Mouse (Mus musculus) erythroid progenitor cell, adult 5-6 weeks (primary cell): Measurements from ENCODE around the gene Nrgn. TPM values are rescaled to one million over a fixed set of nuclear protein-coding genes. Genes with fewer than 3 reads are reported as not detected.

Source experiments
- ATAC-seq: replicated peaks from 2 replicates; pipeline ENCODE4 v1.8.0; 2016; ENCODE audit warnings: moderate number of reproducible peaks, mild to moderate bottlenecking, moderate TSS enrichment, inconsistent platforms; ENCODE audit not compliant: poor library complexity, low FRiP score, severe bottlenecking
- total RNA-seq, 2 experiments: library from RNA; stranded (forward) in 1 of 2; stranded (reverse) in 1 of 2; fragments of 150-400 nt in 1 of 2; fragments of 186-747, 209-891 nt in 1 of 2; gene quantifications; 2 replicates each; pipeline versions ENCODE4 v1.2.3 to v1.2.4; 2015 to 2017; ENCODE audit warnings: low replicate concordance in 2 of 2

Gene Nrgn
- total RNA-seq, 2 experiments from 2014 or later: 3.8 TPM; not detected in 1

GRCm38 (mm10) chr9:37530888-37531705 is 21.6 kb downstream of the Nrgn start:
- no peak for ATAC-seq

GRCm38 (mm10) chr9:37530031-37530887 is 22.4 kb downstream of the Nrgn start:
- ATAC-seq: no peak

GRCm38 (mm10) chr9:37528225-37528970 is 24.3 kb downstream of the Nrgn start:
- ATAC-seq: no peak

- no peak; the same call in 1 of the 2 replicates for ATAC-seq
These were observed 25.1 kb downstream of the Nrgn start, which contains the start of gene Esam for GRCm38 (mm10) chr9:37527396-37528224. Gene Esam (plus strand): TSS chr9:37528078.

GRCm38 (mm10) chr9:37526443-37527395 is 26.0 kb downstream of the Nrgn start:
- ATAC-seq: no peak

GRCm38 (mm10) chr9:37525461-37525860 is 27.2 kb downstream of the Nrgn start:
- no peak for ATAC-seq

GRCm38 (mm10) chr9:37519995-37520394 is 32.7 kb downstream of the Nrgn start:
- no peak for ATAC-seq

GRCm38 (mm10) chr9:37518991-37519390 is 33.7 kb downstream of the Nrgn start:
- no peak for ATAC-seq

GRCm38 (mm10) chr9:37517467-37517866 is 35.2 kb downstream of the Nrgn start:
- ATAC-seq: no peak

- ATAC-seq: no peak
These were observed 38.2 kb downstream of the Nrgn start for GRCm38 (mm10) chr9:37514456-37514855.

- no peak for ATAC-seq
These were observed 40.6 kb downstream of the Nrgn start for GRCm38 (mm10) chr9:37512097-37512496.

GRCm38 (mm10) chr9:37506023-37506422 is 46.7 kb downstream of the Nrgn start:
- no peak for ATAC-seq

- no peak for ATAC-seq
These were observed 48.4 kb downstream of the Nrgn start for GRCm38 (mm10) chr9:37504348-37504747.

GRCm38 (mm10) chr9:37501170-37501569 is 51.5 kb downstream of the Nrgn start:
- no peak for ATAC-seq

GRCm38 (mm10) chr9:37500201-37500600 is 52.5 kb downstream of the Nrgn start:
- ATAC-seq: no peak

GRCm38 (mm10) chr9:37496325-37496724 is 56.4 kb downstream of the Nrgn start:
- no peak for ATAC-seq

- no peak for ATAC-seq
These were observed 56.9 kb downstream of the Nrgn start for GRCm38 (mm10) chr9:37495761-37496160.
